In genomic region chr14:118207347-118207746, GRCm38 (mm10) we compare ENCODE assay signal across 24 mouse cellular contexts. TPM values are rescaled to one million over a fixed set of nuclear protein-coding genes. Genes with fewer than 3 reads are reported as not detected.
A peak's percentile ranks its signal among the peaks of the same experiment; 100 is the strongest.
DNase-seq lines count a peak whose midpoint lies in the region; ATAC-seq and TF ChIP-seq lines count a peak whose summit lies in the region.
"Had no signal": no experiment of that assay in that cellular context is flagged by ENCODE, and none has a peak within 500 bp of the region (broad histone marks: within the 10 kb centered on the region; RNA-seq: fewer than 3 reads in every experiment).

No protein-coding gene starts in this region.

- in situ Hi-C loops in ES-E14 (cut with MboI; ENCODE audit: low sequenced_read_pairs in 2 of 2, unreplicated experiment in 2 of 2): loop anchor here (25.0 kb wide), 3 partner anchors 280 to 605 kb away; no protein-coding TSS in a partner anchor

- 77% methylated on average over 3 of the region's 3 CpGs for WGBS in liver, postnatal 0 days (ENCODE audit: insufficient replicate concordance)
- 62% methylated on average over 3 of the region's 3 CpGs for WGBS in liver, embryonic 12.5 days (ENCODE audit: insufficient replicate concordance)
- 89% methylated on average over 3 of the region's 3 CpGs for WGBS in limb, embryonic 10.5 days
- 87% methylated on average over 3 of the region's 3 CpGs for WGBS in cerebellum, adult 2 months

- 0 out of 2 replicates have a peak, but pooled peaks cover 8% of the 10 kb centered on the region for H3K27me3 ChIP-seq in liver, postnatal 0 days (ENCODE audit: insufficient read depth, low read length)
- peaks cover 16% of the 10 kb centered on the region; the same call in 1 of the 2 replicates for H3K27me3 ChIP-seq in liver, embryonic 12.5 days (replicated peaks)
- 0 out of 2 replicates have a peak, but pooled peaks cover under 1% of the 10 kb centered on the region for H3K27me3 ChIP-seq in limb, embryonic 10.5 days (ENCODE audit: low read depth, poor library complexity, severe bottlenecking)
- H3K27me3 ChIP-seq in cerebellum, adult 2 months (ENCODE audit: control insufficient read depth, insufficient read depth, low read length): no peaks in the 10 kb centered on the region

- no peak for TF ChIP-seq POLR2A in cerebellum, adult 2 months (IDR thresholded peaks at IDR 0.05; ENCODE audit: borderline replicate concordance, insufficient read depth, low read length)

- no peak overlapping the region for H3K4me2 ChIP-seq in liver, postnatal 0 days (ENCODE audit: low read depth, low read length)
- no peak overlapping the region for H3K4me2 ChIP-seq in liver, embryonic 12.5 days
- H3K4me2 ChIP-seq: forebrain, embryonic 12.5 days; kidney, embryonic 15.5 days; liver, embryonic 11.5 days; midbrain, embryonic 11.5 days had no signal

- H3K9me3 ChIP-seq in liver, postnatal 0 days (ENCODE audit: low read length): no peaks in the 10 kb centered on the region
- H3K9me3 ChIP-seq in liver, embryonic 12.5 days (replicated peaks): peaks cover 3% of the 10 kb centered on the region; the same call in 1 of the 2 replicates
- no peaks in the 10 kb centered on the region for H3K9me3 ChIP-seq in ES-E14 (ENCODE audit: control insufficient read depth, insufficient read depth, low read depth, low read length)
- H3K9me3 ChIP-seq in limb, embryonic 10.5 days (replicated peaks): 0 out of 2 replicates have a peak, but pooled peaks cover 2% of the 10 kb centered on the region
- H3K9me3 ChIP-seq: kidney, embryonic 15.5 days had no signal

- H3K36me3 ChIP-seq in liver, postnatal 0 days (replicated peaks; ENCODE audit: insufficient read depth, low read length): no peaks in the 10 kb centered on the region
- H3K36me3 ChIP-seq in liver, embryonic 12.5 days: no peaks in the 10 kb centered on the region
- H3K36me3 ChIP-seq in ES-E14 (ENCODE audit: control insufficient read depth, insufficient read depth, low read length, poor library complexity, severe bottlenecking): no peaks in the 10 kb centered on the region
- no peaks in the 10 kb centered on the region for H3K36me3 ChIP-seq in limb, embryonic 10.5 days
- H3K36me3 ChIP-seq: forebrain, embryonic 12.5 days; kidney, embryonic 15.5 days had no signal

- no peak overlapping the region for H3K9ac ChIP-seq in liver, postnatal 0 days (replicated peaks)
- H3K9ac ChIP-seq in liver, embryonic 12.5 days: no peak overlapping the region
- H3K9ac ChIP-seq in ES-E14 (ENCODE audit: insufficient read depth, low read depth, low read length, poor library complexity, severe bottlenecking): no peak overlapping the region
- H3K9ac ChIP-seq: forebrain, embryonic 12.5 days; kidney, embryonic 15.5 days had no signal

- no peak overlapping the region for H3K4me3 ChIP-seq in liver, postnatal 0 days (ENCODE audit: low read depth, low read length)
- no peak overlapping the region for H3K4me3 ChIP-seq in liver, embryonic 12.5 days
- no peak overlapping the region for H3K4me3 ChIP-seq in ES-E14 (ENCODE audit: insufficient read depth in 1 of 2, low read depth in 1 of 2, low read length in 2 of 2, poor library complexity in 1 of 2, severe bottlenecking in 1 of 2)
- no peak overlapping the region for H3K4me3 ChIP-seq in limb, embryonic 10.5 days
- no peak overlapping the region for H3K4me3 ChIP-seq in cerebellum, adult 2 months (replicated peaks; ENCODE audit: insufficient read depth, low read depth, low read length)
- H3K4me3 ChIP-seq: forebrain, embryonic 12.5 days; kidney, embryonic 15.5 days; myocyte had no signal

- DNase-seq in heart, adult 11 months: peak; percentile 44
- no peak for DNase-seq in heart, adult 18-20 months
- DNase-seq in liver, postnatal 0 days: no peak
- DNase-seq in ES-E14 (ENCODE audit: low read depth, low spot score): no peak
- peak; percentile 29 for DNase-seq in induced T-regulatory cell, adult 2 months (ENCODE audit: low read depth)
- no peak for DNase-seq in limb, embryonic 10.5 days (ENCODE audit: low spot score)
- DNase-seq in cerebellum, adult 2 months: no peak
- DNase-seq: adrenal gland, adult 8-10 months; cerebellum, adult 8-10 months; heart, postnatal 10 days; lung, postnatal 10 days; retina, postnatal 1 day; thymus, postnatal 14 days had no signal

- no peaks in the 10 kb centered on the region for H3K4me1 ChIP-seq in liver, postnatal 0 days (ENCODE audit: insufficient read depth)
- no peaks in the 10 kb centered on the region for H3K4me1 ChIP-seq in liver, embryonic 12.5 days
- H3K4me1 ChIP-seq in ES-E14 (ENCODE audit: control insufficient read depth in 2 of 2, insufficient read depth in 2 of 2, low read length in 2 of 2, poor library complexity in 1 of 2): no peaks in the 10 kb centered on the region
- H3K4me1 ChIP-seq in limb, embryonic 10.5 days: no peaks in the 10 kb centered on the region
- no peaks in the 10 kb centered on the region for H3K4me1 ChIP-seq in cerebellum, adult 2 months (ENCODE audit: control insufficient read depth, insufficient read depth, low read length)
- H3K4me1 ChIP-seq: kidney, embryonic 15.5 days had no signal

- TF ChIP-seq CTCF in liver, postnatal 0 days (IDR thresholded peaks at IDR 0.05; ENCODE audit: low read depth): peak; percentile 44
- TF ChIP-seq CTCF in cerebellum, adult 2 months (IDR thresholded peaks at IDR 0.05; ENCODE audit: borderline replicate concordance, insufficient read depth, low read depth, low read length): no peak

- H3K27ac ChIP-seq in liver, postnatal 0 days (ENCODE audit: low read depth): no peak overlapping the region
- no peak overlapping the region for H3K27ac ChIP-seq in liver, embryonic 12.5 days
- no peak overlapping the region for H3K27ac ChIP-seq in ES-E14 (ENCODE audit: insufficient read depth, low read depth, low read length, poor library complexity, severe bottlenecking)
- H3K27ac ChIP-seq in limb, embryonic 10.5 days: no peak overlapping the region
- H3K27ac ChIP-seq in cerebellum, adult 2 months (ENCODE audit: insufficient read depth, low read length): no peak overlapping the region
- H3K27ac ChIP-seq: forebrain, embryonic 12.5 days; kidney, embryonic 15.5 days had no signal

- no peak for TF ChIP-seq EP300 in liver, postnatal 0 days (IDR thresholded peaks at IDR 0.05; ENCODE audit: low read depth)

- no peak for ATAC-seq in liver, postnatal 0 days
- no peak for ATAC-seq in liver, embryonic 12.5 days

TF ChIP-seq in ES-E14, 5 proteins besides CTCF, POLR2A, EP300 and RAD21:
- TF ChIP-seq ZC3H11A (IDR thresholded peaks at IDR 0.05; ENCODE audit: borderline replicate concordance, low read depth, low read length): peak; percentile 69; the same call in 1 of the 2 replicates
- TF ChIP-seq MAFK (IDR thresholded peaks at IDR 0.05; ENCODE audit: insufficient read depth, low read depth, low read length): no peak
- no peak for TF ChIP-seq ZNF384 (IDR thresholded peaks at IDR 0.05; ENCODE audit: low read depth, low read length)
- no peak for TF ChIP-seq CHD2 (IDR thresholded peaks at IDR 0.05; ENCODE audit: low read depth, low read length)

RNA-seq across cellular contexts. Expression of gene Sox21, which starts 29.5 kb away (rescaled TPM):
- under 1 TPM in 1 of 2 experiments, not detected in 1; 0.23 TPM for total RNA-seq in heart, adult 18-20 months (2021)
- polyA plus RNA-seq in liver, postnatal 0 days (2015; fragmentation: Nextera tagmentation; extraction: Ambion mirVana): not detected in 2 replicates
- 0.02 TPM in 1 of 2 replicates, not detected in the other for polyA plus RNA-seq in liver, embryonic 12.5 days (2016; fragmentation: Nextera tagmentation; extraction: Ambion mirVana)
- total RNA-seq in ES-E14 (2012; rRNA removed): 0.94 and 1.8 TPM in 2 replicates
- 0.08 and 0.13 TPM in 2 replicates for polyA plus RNA-seq in limb, embryonic 10.5 days (2016; fragmentation: Nextera tagmentation; extraction: Ambion mirVana)
- polyA plus RNA-seq in cerebellum, adult 2 months (2012; rRNA removed): 4.9 and 5.6 TPM in 2 replicates
- total RNA-seq: heart, postnatal 10 days; neutrophil, adult 5-6 weeks had no signal
- polyA plus RNA-seq: myocyte had no signal

RNA-seq across cellular contexts. Expression of gene Gm9376, which starts 59.4 kb away (rescaled TPM):
- not detected for total RNA-seq in heart, adult 18-20 months (2021)
- not detected in 2 replicates for polyA plus RNA-seq in liver, postnatal 0 days (2015; fragmentation: Nextera tagmentation; extraction: Ambion mirVana)
- polyA plus RNA-seq in liver, embryonic 12.5 days (2016; fragmentation: Nextera tagmentation; extraction: Ambion mirVana): not detected in 2 replicates
- not detected in 2 replicates for total RNA-seq in ES-E14 (2012; rRNA removed)
- polyA plus RNA-seq in limb, embryonic 10.5 days (2016; fragmentation: Nextera tagmentation; extraction: Ambion mirVana): not detected in 2 replicates
- polyA plus RNA-seq in cerebellum, adult 2 months (2012; rRNA removed): not detected in 2 replicates
- total RNA-seq: adrenal gland, adult 8-10 months; heart, postnatal 10 days; layer of hippocampus, adult 8-10 months; left cerebral cortex, postnatal 10 days; neutrophil, adult 5-6 weeks had no signal
- polyA plus RNA-seq: C2C12; forebrain, embryonic 12.5 days; kidney, embryonic 15.5 days; liver, embryonic 11.5 days; midbrain, embryonic 11.5 days; myocyte; stomach, embryonic 14.5 days had no signal

Comparison
In these comparisons a context has a peak if more than half of its experiments do, and no peak if none do; other contexts are left out.
1. DNase-seq: peak in heart, adult 11 months (single experiment) and induced T-regulatory cell, adult 2 months (single experiment); none in heart, adult 18-20 months (0 of 2), liver, postnatal 0 days (single experiment), ES-E14 (single experiment), limb, embryonic 10.5 days (single experiment) and cerebellum, adult 2 months (0 of 2).